Mouse (Mus musculus) spleen, adult 2 months (tissue): ENCODE data around the gene Tmem186.

Source experiments
- CTCF ChIP-seq: fragments of 200-500 bp; IDR thresholded peaks from 2 replicates; pipeline ENCODE4 v1.5.1; 2011; ENCODE audit warnings: mild to moderate bottlenecking, inconsistent platforms; ENCODE audit not compliant: insufficient read depth, insufficient read length, insufficient replicate concordance; ENCODE audit errors: extremely low read depth
- POLR2A ChIP-seq: fragments of 200-500 bp; IDR thresholded peaks from 2 replicates; pipeline ENCODE4 v1.6.1; 2011; ENCODE audit warnings: low read depth, low read length, inconsistent platforms

DNA sequence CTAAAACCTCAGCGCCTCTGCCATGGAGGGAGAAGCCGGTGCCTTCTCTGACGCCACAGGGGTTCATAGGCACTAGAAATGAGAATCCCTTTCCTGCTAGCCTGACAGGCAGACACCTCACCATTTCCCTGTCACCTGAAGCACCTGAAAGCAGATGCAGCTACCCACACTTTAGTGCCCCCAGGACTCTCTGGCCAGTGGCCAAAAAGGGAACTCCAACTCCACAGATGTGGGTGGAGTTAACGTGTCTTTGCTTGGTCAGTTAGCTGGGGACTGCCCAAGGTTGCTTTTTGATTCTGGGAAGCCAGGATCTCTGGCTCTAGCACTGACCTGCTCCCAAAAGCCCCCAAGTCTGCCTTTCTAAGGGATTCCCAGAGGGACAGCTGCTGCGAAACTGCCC lies 31.9 kb upstream of the Tmem186 start:
- TF ChIP-seq CTCF = no peak
- TF ChIP-seq POLR2A = no peak
